Mouse (Mus musculus): ENCODE data around the gene Ltb.

- no peak for TF ChIP-seq CTCF (IDR thresholded peaks at IDR 0.05; ENCODE audit: extremely low read depth, insufficient read depth, insufficient read length, insufficient replicate concordance)
- no peak for TF ChIP-seq POLR2A (IDR thresholded peaks at IDR 0.05; ENCODE audit: low read depth, low read length)
Measured at GRCm38 (mm10) chr17:35219601-35220041, 25.4 kb downstream of the Ltb start.

Data from spleen, adult 2 months (tissue).